Mouse (Mus musculus): Measurements from ENCODE around the gene 5730455P16Rik. TPM values are rescaled to one million over a fixed set of nuclear protein-coding genes. Genes with fewer than 3 reads are reported as not detected.

Gene 5730455P16Rik
- total RNA-seq, 2 experiments from 2014 or later = 12.7 to 20.5 TPM

Other genes with a start within 250 kb of the 5730455P16Rik start
- 10 to 100 TPM; 11.0 to 19.0 TPM for gene Tefm, start 235.9 kb downstream of the 5730455P16Rik start, total RNA-seq (2021)
- 10 to 100 TPM in 1 of 2 experiments, 1 to 10 TPM in 1; 9.6 to 10.3 TPM for gene Adap2, start 223.9 kb downstream of the 5730455P16Rik start, total RNA-seq (2021)
- 10 to 100 TPM in 1 of 2 experiments, 1 to 10 TPM in 1; 6.9 to 13.3 TPM for gene Rnf135, start 194.2 kb downstream of the 5730455P16Rik start, total RNA-seq (2021)
- gene Rhot1, start 169.0 kb downstream of the 5730455P16Rik start, total RNA-seq (2021) = 10 to 100 TPM; 68.9 to 86.2 TPM
- gene Rhbdl3, start 77.1 kb downstream of the 5730455P16Rik start, total RNA-seq (2021) = 1 to 10 TPM; 3.0 to 3.3 TPM
- 100 to 1,000 TPM; 122 to 136 TPM for gene Zfp207, start 5.2 kb upstream of the 5730455P16Rik start, total RNA-seq (2021)
- gene Psmd11, start 50.6 kb upstream of the 5730455P16Rik start, total RNA-seq (2021) = 100 to 1,000 TPM; 159 to 167 TPM
- 1 to 10 TPM; 2.1 to 2.2 TPM for gene Cdk5r1, start 99.0 kb upstream of the 5730455P16Rik start, total RNA-seq (2021)

Data from adrenal gland, postnatal 36 days (tissue).